Mouse (Mus musculus) heart, embryonic 11.5 days (tissue): Measurements from ENCODE around the gene Bag5. TPM values are rescaled to one million over a fixed set of nuclear protein-coding genes. Genes with fewer than 3 reads are reported as not detected.
"Not testable (repeated sequence)": the region's sequence is repeated elsewhere in the genome, so short reads cannot be mapped to it uniquely, and the experiment has no call there.

Experiments used
- ATAC-seq: fragments of 200-750 bp; cut with Nextera tagmentation; replicated peaks from 2 replicates; pipeline ENCODE4 v1.8.0; 2017; ENCODE audit warnings: moderate library complexity; ENCODE audit not compliant: insufficient number of reproducible peaks, low FRiP score, low TSS enrichment
- H3K27ac ChIP-seq: fragments of 300-500 bp; sonication (generic); 2 replicates; pipeline ENCODE4 v1.5.1; 2014; ENCODE audit warnings: mild to moderate bottlenecking, low read depth, low read length
- H3K27me3 ChIP-seq: fragments of 300-500 bp; sonication (generic); 2 replicates; pipeline ENCODE4 v1.6.1; 2014; ENCODE audit warnings: mild to moderate bottlenecking, low read length, mixed read lengths; ENCODE audit not compliant: control insufficient read depth, insufficient read depth
- H3K36me3 ChIP-seq: fragments of 300-500 bp; sonication (generic); 2 replicates; pipeline ENCODE4 v1.6.1; 2014; ENCODE audit warnings: mild to moderate bottlenecking, low read length, moderate library complexity, mixed read lengths; ENCODE audit not compliant: control insufficient read depth, insufficient read depth
- H3K4me1 ChIP-seq: fragments of 300-500 bp; sonication (generic); 2 replicates; pipeline ENCODE4 v1.6.1; 2014; ENCODE audit warnings: low read length; ENCODE audit not compliant: control insufficient read depth, insufficient read depth
- H3K4me2 ChIP-seq: fragments of 300-500 bp; sonication (generic); 2 replicates; pipeline ENCODE4 v1.6.1; 2014; ENCODE audit warnings: mild to moderate bottlenecking, moderate library complexity
- H3K4me3 ChIP-seq: fragments of 300-500 bp; sonication (generic); 2 replicates; pipeline ENCODE4 v1.5.1; 2014; ENCODE audit warnings: low read depth, low read length
- H3K9ac ChIP-seq: fragments of 300-500 bp; sonication (generic); 2 replicates; pipeline ENCODE4 v1.6.1; 2014; ENCODE audit warnings: mild to moderate bottlenecking, low read depth, low read length, moderate library complexity
- H3K9me3 ChIP-seq: fragments of 300-500 bp; sonication (generic); replicated peaks from 2 replicates; pipeline ENCODE4 v1.6.1; 2016; ENCODE audit warnings: low read length; ENCODE audit not compliant: control insufficient read depth
- WGBS: fragments of 180-500 bp; shearing (Covaris S2); extraction: QIAGEN DNeasy Blood & Tissue Kit; methylation state at CpG from one replicate; pipeline ENCODE4 v1.1.7; 2014; ENCODE audit not compliant: insufficient replicate concordance; 5-methylcytosine and 5-hydroxymethylcytosine counted together
- polyA plus RNA-seq: library from polyadenylated mRNA; unstranded; fragments of >200 nt; fragmentation: Nextera tagmentation; extraction: Ambion mirVana; gene quantifications from 2 replicates; pipeline ENCODE4 v1.2.1, GENCODE M21; 2014

The Bag5 gene
- polyA plus RNA-seq, 1 experiment from 2014 or later = 42.8 TPM

DNA sequence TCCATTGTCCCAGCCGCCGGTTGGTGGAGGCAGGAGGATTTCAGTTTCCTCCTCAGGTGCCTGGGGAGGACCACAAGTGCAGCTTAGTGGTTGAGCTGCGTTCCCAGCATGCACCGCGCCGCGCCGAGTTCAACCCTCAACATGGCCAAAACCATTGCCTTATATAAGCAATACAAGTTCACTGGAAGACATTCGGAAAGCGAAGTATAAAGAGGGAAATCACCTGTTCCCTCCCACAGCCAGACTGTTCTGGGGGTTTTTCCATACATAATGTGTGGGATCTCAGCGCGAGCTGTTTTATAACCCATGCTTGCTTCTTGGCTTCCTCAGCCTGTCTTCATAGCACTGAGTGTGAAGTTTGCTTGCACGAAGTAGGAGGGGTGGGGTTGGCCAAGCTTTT, 46.7 kb downstream of the Bag5 start:
- Histone ChIP-seq H3K9ac (no peak overlapping the region), H3K4me1 (peaks cover 53% of the 10 kb centered on the region), H3K27ac (peak overlapping the region; percentile 42; the same call in 1 of the 2 replicates), H3K27me3 (no peaks in the 10 kb centered on the region; the same call in 1 of the 2 replicates), H3K36me3 (no peaks in the 10 kb centered on the region; the same call in 1 of the 2 replicates), H3K4me3 (no peak overlapping the region), H3K9me3 (no peaks in the 10 kb centered on the region), H3K4me2 (no peak overlapping the region; the same call in 1 of the 2 replicates)
- ATAC-seq = no peak
- 70% methylated on average over 13 of the region's 13 CpGs for WGBS

DNA sequence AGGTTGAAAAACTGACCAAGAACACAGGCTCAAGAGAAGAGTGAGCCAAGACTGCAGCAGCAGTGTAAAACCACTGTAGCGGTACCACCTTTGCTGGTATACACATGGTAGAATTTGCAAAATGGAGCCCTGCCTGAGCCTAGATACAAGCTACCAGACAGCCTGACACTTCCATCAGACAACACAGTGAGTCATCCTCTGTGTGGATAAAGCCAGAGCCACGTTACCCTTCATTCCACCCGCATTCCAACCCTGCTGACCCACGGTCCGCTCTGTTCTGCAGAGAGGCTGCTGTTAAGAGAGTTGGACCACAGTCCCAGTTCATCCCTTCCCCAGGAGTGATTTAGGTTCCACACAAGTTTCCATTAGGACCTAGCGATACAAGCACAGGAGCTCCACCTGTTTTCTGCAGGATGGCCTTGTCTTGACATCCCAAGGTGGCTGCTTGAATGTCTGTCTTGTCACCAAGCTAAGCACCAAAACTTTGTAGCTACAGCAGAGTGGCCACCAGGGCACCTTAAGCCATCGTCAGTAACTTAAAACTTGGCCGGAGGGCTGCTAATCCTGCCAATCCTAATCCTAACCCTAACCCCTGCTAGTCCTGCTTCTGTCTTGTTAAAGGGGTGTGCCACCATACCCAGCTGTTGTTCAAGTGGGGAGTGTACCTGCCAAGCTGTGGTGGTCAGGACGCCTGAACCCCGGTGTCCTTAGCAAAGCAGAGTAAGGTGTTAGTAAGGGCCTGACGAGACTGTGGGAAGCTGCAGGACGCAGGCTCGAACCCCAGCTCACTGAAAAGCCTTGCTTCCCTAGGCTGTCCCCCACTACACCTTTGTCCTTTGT, 47.8 kb downstream of the Bag5 start:
- Histone ChIP-seq H3K4me2 (no peak overlapping the region; the same call in 1 of the 2 replicates), H3K9ac (0 out of 2 replicates have a peak overlapping the region, but pooled peaks have one; percentile 6), H3K4me1 (peaks cover 45% of the 10 kb centered on the region), H3K9me3 (no peaks in the 10 kb centered on the region), H3K36me3 (no peaks in the 10 kb centered on the region; the same call in 1 of the 2 replicates), H3K4me3 (no peak overlapping the region), H3K27me3 (no peaks in the 10 kb centered on the region), H3K27ac (peak overlapping the region; percentile 42)
- WGBS = 67% methylated on average over 13 of the region's 13 CpGs
- no peak for ATAC-seq

DNA sequence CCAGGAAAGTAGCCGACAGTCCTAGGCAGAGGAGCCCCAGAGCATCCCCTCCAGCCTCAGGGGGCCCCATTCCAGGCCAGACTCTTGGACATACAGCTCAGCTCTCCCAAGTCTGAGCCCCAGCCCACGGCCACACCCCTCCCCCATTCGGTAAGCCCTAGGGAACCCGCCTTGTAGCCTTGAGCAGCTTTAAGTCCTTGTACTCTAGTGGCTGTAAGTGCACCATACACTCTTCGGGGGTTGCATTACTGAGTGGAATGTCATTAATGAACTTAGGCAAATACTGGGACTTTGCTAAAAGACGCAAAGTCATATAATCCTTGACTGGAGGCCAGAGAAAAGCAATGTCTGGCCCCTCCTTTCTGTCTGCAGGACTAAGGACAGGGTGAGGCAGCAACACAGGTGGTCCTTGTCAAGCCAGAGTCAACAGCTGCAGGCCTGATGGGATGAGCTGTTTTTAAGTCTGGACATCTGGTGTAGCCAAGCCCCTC, 48.9 kb downstream of the Bag5 start:
- Histone ChIP-seq H3K4me2 (peak overlapping the region; percentile 14; the same call in 1 of the 2 replicates), H3K4me3 (no peak overlapping the region), H3K9me3 (no peaks in the 10 kb centered on the region), H3K4me1 (peaks cover 36% of the 10 kb centered on the region), H3K27ac (peak overlapping the region; percentile 55), H3K27me3 (no peaks in the 10 kb centered on the region), H3K36me3 (peaks cover under 1% of the 10 kb centered on the region; the same call in 1 of the 2 replicates), H3K9ac (peak overlapping the region; percentile 44; the same call in 1 of the 2 replicates)
- WGBS = 32% methylated on average over 6 of the region's 6 CpGs
- no peak for ATAC-seq

DNA sequence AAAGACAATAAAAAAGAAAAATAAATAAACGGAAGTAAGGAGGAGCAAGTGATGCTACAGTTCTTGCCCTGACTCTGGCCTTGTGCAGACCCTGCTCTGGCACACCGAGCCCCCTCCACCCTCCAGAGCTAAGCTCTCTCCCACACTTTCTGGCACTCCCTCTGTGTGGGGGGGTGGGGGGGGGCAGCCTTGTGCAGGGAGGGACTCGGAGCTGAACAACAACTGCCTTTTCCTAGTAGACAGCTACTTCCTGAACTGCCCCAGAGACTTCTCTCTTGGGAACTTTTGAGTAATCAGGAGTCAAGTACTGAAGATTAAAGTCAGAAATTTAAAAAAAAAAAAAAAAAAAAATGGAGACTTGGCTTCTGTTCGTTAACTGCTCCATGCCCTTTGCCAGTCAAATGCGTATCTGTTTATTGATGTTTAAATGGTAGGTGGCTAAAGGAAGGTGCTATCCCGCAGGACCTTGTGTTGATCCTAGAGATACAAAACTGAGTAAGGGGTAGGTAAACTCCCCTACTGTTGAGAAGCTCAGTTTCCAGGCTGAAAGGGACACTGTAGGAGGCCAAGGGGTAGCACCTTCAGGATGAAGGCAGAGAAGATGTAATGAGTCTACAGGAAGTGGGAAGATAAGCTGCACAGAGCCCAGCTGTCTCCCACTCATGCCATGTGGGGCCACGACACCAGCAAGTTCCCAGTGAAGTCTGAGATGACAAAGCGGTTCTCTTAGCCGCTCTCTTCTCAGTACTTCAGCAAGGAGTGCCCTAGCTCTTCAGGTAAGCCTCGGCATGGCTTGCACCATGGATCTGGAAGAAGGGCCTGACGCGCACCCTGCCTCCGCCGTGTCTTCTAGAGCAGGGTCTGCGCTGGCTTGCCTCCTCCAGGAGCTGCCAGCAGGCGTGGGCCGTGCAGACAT, 49.6 kb downstream of the Bag5 start:
- Histone ChIP-seq H3K4me2 (peak overlapping the region; percentile 14; the same call in 1 of the 2 replicates), H3K9me3 (no peaks in the 10 kb centered on the region), H3K27me3 (no peaks in the 10 kb centered on the region), H3K4me3 (no peak overlapping the region), H3K4me1 (peaks cover 30% of the 10 kb centered on the region), H3K36me3 (peaks cover 2% of the 10 kb centered on the region; the same call in 1 of the 2 replicates), H3K27ac (peak overlapping the region; percentile 55), H3K9ac (peak overlapping the region; percentile 44; the same call in 1 of the 2 replicates)
- 53% methylated on average over 17 of the region's 17 CpGs for WGBS
- no peak for ATAC-seq

DNA sequence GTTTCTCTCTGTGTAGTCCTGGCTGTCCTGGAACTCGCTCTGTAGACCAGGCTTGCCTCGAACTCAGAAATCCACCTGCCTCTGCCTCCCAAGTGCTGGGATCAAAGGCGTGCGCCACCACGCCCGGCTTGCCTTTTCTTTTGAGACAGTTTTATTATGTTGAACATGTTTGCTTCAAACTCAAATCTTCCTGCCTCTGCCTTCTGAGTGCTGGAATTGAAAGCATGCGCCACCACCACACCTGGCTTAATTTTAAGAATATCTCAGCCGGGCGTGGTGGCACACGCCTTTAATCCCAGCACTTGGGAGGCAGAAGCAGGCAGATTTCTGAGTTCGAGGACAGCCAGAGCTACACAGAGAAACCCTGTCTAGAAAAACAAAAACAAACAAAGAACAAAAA, 51.5 kb downstream of the Bag5 start:
- H3K27ac ChIP-seq, H3K36me3 ChIP-seq, H3K9ac ChIP-seq, ATAC-seq, H3K4me3 ChIP-seq, H3K9me3 ChIP-seq, H3K27me3 ChIP-seq, H3K4me2 ChIP-seq: not testable (repeated sequence)
- H3K4me1 ChIP-seq = peaks cover 30% of the 10 kb centered on the region
- WGBS = 95% methylated on average over 11 of the region's 11 CpGs

DNA sequence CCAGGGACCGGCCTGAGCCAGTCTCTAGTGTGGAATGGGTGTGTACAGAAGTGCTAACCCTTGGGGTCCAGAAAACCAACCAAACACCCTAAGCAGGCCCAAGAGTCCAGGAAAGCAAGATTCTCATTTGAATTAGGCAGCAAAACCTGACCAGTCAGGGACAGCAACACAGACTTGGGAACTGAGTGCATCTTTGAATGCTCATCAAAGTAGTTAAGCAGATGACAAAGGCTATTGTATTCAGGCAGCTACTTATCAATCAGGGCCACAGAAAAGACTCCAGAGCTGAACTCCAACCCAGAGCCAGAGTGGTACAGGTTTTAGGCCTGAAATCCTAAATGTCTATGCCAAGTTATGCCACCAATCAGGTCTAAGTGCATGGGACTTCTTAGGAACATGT, 52.4 kb downstream of the Bag5 start:
- H3K27ac ChIP-seq = no peak overlapping the region
- WGBS = 96% methylated on average over 1 of the region's 1 CpGs

More for the DNA sequence above, 52.4 kb downstream of the Bag5 start:
- peaks cover 22% of the 10 kb centered on the region for H3K4me1 ChIP-seq
- no peak overlapping the region for H3K4me2 ChIP-seq
- no peak overlapping the region for H3K9ac ChIP-seq
- H3K9me3 ChIP-seq = no peaks in the 10 kb centered on the region
- no peak for ATAC-seq
- no peak overlapping the region for H3K4me3 ChIP-seq
- peaks cover 4% of the 10 kb centered on the region for H3K36me3 ChIP-seq
- no peaks in the 10 kb centered on the region for H3K27me3 ChIP-seq

Other genes with a start within 250 kb of the Bag5 start
- 5.5 and 6.2 TPM in 2 replicates for gene Gm266, start 227.4 kb downstream of the Bag5 start, polyA plus RNA-seq
- gene Eif5, start 175.2 kb downstream of the Bag5 start, polyA plus RNA-seq = 478 and 505 TPM in 2 replicates
- gene Mark3, start 138.7 kb downstream of the Bag5 start, polyA plus RNA-seq = 45.7 and 47.7 TPM in 2 replicates
- 454 and 458 TPM in 2 replicates for gene Ckb, start 40.9 kb downstream of the Bag5 start, polyA plus RNA-seq
- 3.4 and 4.6 TPM in 2 replicates for gene Trmt61a, start 35.2 kb downstream of the Bag5 start, polyA plus RNA-seq
- 50.0 and 51.3 TPM in 2 replicates for gene Apopt1, start within 50 bp of the Bag5 start, polyA plus RNA-seq
- 94.9 and 101 TPM in 2 replicates for gene Klc1, start 45.6 kb upstream of the Bag5 start, polyA plus RNA-seq
- 7.9 and 8.8 TPM in 2 replicates for gene Xrcc3, start 100.6 kb upstream of the Bag5 start, polyA plus RNA-seq
- 83.3 and 93.7 TPM in 2 replicates for gene Zfyve21, start 100.9 kb upstream of the Bag5 start, polyA plus RNA-seq
- 15.8 and 16.5 TPM in 2 replicates for gene Ppp1r13b, start 194.9 kb upstream of the Bag5 start, polyA plus RNA-seq